Mouse (Mus musculus): ENCODE data around the gene Ptprc. TPM values are rescaled to one million over a fixed set of nuclear protein-coding genes. Genes with fewer than 3 reads are reported as not detected.

The Ptprc gene
- polyA plus RNA-seq, 1 experiment, result 2.1 TPM

- Histone ChIP-seq H3K4me3 (replicated peaks) (peak overlapping the region; percentile 89), H3K36me3 (replicated peaks; ENCODE audit: low read length) (no peaks in the 10 kb centered on the region), H3K27me3 (replicated peaks) (no peaks in the 10 kb centered on the region), H3K4me1 (peaks cover 18% of the 10 kb centered on the region), H3K9me3 (no peaks in the 10 kb centered on the region)
- TF ChIP-seq FLI1 (IDR thresholded peaks at IDR 0.05; ENCODE audit: low read length) (no peak), GATA1 (IDR thresholded peaks at IDR 0.05; ENCODE audit: borderline replicate concordance, low read length) (peak; percentile 58; the same call in 1 of the 3 replicates)
Measured at GRCm38 (mm10) chr1:138174705-138175492, 609 bp downstream of the Ptprc start.

GRCm38 (mm10) chr1:138174143-138174542 is 1.4 kb downstream of the Ptprc start:
- Histone ChIP-seq H3K36me3 (replicated peaks; ENCODE audit: low read length) (no peaks in the 10 kb centered on the region), H3K4me1 (peaks cover 18% of the 10 kb centered on the region), H3K9me3 (no peaks in the 10 kb centered on the region), H3K27me3 (replicated peaks) (no peaks in the 10 kb centered on the region), H3K4me3 (replicated peaks) (peak overlapping the region; percentile 89)
- no peak for TF ChIP-seq GATA1 (IDR thresholded peaks at IDR 0.05; ENCODE audit: borderline replicate concordance, low read length)
- TF ChIP-seq FLI1 (IDR thresholded peaks at IDR 0.05; ENCODE audit: low read length), result no peak

- Histone ChIP-seq H3K4me3 (replicated peaks) (peak overlapping the region; percentile 89), H3K27me3 (replicated peaks) (no peaks in the 10 kb centered on the region), H3K4me1 (peaks cover 18% of the 10 kb centered on the region), H3K36me3 (replicated peaks; ENCODE audit: low read length) (no peaks in the 10 kb centered on the region), H3K9me3 (no peaks in the 10 kb centered on the region)
- TF ChIP-seq FLI1 (IDR thresholded peaks at IDR 0.05; ENCODE audit: low read length) (no peak), GATA1 (IDR thresholded peaks at IDR 0.05; ENCODE audit: borderline replicate concordance, low read length) (no peak)
Measured at GRCm38 (mm10) chr1:138173669-138174068, 1.8 kb downstream of the Ptprc start.

- H3K27me3 ChIP-seq (replicated peaks), result no peaks in the 10 kb centered on the region
- H3K9me3 ChIP-seq, result no peaks in the 10 kb centered on the region
- no peaks in the 10 kb centered on the region for H3K36me3 ChIP-seq (replicated peaks; ENCODE audit: low read length)
- TF ChIP-seq GATA1 (IDR thresholded peaks at IDR 0.05; ENCODE audit: borderline replicate concordance, low read length) (no peak), FLI1 (IDR thresholded peaks at IDR 0.05; ENCODE audit: low read length) (no peak)
- no peak overlapping the region for H3K4me3 ChIP-seq (replicated peaks)
- H3K4me1 ChIP-seq, result peaks cover 18% of the 10 kb centered on the region
Measured at GRCm38 (mm10) chr1:138172547-138172946, 3.0 kb downstream of the Ptprc start.

DNA sequence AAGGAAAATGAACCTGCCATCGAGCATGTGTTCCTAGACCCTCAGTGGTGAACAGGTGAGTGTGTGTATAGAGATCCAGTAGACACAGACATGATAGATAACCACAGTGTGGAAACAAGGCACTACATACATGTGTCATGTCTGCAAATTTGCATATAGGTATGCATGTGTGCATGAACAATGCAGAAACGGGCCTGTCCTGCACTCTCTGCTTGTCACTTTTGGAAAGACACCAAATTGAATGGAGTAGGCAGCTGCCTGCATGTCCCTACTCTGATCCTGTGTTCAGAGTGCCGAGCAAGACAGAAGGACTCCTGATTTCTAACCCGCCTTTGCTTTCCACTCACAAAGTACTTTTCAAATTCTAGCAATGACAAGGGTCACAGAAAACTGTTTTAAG is 3.4 kb downstream of the Ptprc start:
- Histone ChIP-seq H3K4me3 (replicated peaks) (peak overlapping the region; percentile 11), H3K36me3 (replicated peaks; ENCODE audit: low read length) (no peaks in the 10 kb centered on the region), H3K27me3 (replicated peaks) (no peaks in the 10 kb centered on the region), H3K9me3 (no peaks in the 10 kb centered on the region), H3K4me1 (peaks cover 18% of the 10 kb centered on the region)
- TF ChIP-seq GATA1 (IDR thresholded peaks at IDR 0.05; ENCODE audit: borderline replicate concordance, low read length), result no peak
- TF ChIP-seq FLI1 (IDR thresholded peaks at IDR 0.05; ENCODE audit: low read length), result no peak

- H3K4me1 ChIP-seq, result peaks cover 13% of the 10 kb centered on the region
- H3K4me3 ChIP-seq (replicated peaks), result no peak overlapping the region
- H3K9me3 ChIP-seq, result no peaks in the 10 kb centered on the region
- TF ChIP-seq GATA1 (IDR thresholded peaks at IDR 0.05; ENCODE audit: borderline replicate concordance, low read length), result no peak
- TF ChIP-seq FLI1 (IDR thresholded peaks at IDR 0.05; ENCODE audit: low read length), result no peak
- no peaks in the 10 kb centered on the region for H3K36me3 ChIP-seq (replicated peaks; ENCODE audit: low read length)
- no peaks in the 10 kb centered on the region for H3K27me3 ChIP-seq (replicated peaks)
Measured at GRCm38 (mm10) chr1:138166233-138166771, 9.2 kb downstream of the Ptprc start.

GRCm38 (mm10) chr1:138162638-138163037 is 12.9 kb downstream of the Ptprc start:
- no peak for TF ChIP-seq FLI1 (IDR thresholded peaks at IDR 0.05; ENCODE audit: low read length)
- no peak for TF ChIP-seq GATA1 (IDR thresholded peaks at IDR 0.05; ENCODE audit: borderline replicate concordance, low read length)
- H3K36me3 ChIP-seq (replicated peaks; ENCODE audit: low read length), result no peaks in the 10 kb centered on the region
- H3K4me3 ChIP-seq (replicated peaks), result no peak overlapping the region
- no peaks in the 10 kb centered on the region for H3K27me3 ChIP-seq (replicated peaks)
- no peaks in the 10 kb centered on the region for H3K9me3 ChIP-seq
- peaks cover 20% of the 10 kb centered on the region for H3K4me1 ChIP-seq

DNA sequence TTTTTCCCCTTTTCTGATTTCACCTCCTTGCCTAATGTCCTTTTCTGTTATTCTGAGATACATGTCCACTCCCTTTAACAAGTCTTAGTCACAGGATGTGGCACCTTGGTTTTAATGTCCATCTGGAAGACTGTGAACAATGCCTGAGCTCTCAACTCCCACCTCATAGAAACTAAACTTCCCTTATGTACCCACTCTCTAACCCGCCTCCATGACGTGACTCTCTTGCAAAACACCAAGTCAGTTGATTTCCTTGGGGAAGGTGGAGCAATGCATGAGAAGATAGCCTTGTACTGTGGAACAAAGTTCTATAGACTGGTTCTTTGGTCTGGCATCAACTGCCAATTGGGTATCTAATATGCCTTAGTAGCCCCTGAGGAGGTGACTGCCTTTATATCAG is 16.6 kb downstream of the Ptprc start:
- TF ChIP-seq FLI1 (IDR thresholded peaks at IDR 0.05; ENCODE audit: low read length) (no peak), GATA1 (IDR thresholded peaks at IDR 0.05; ENCODE audit: borderline replicate concordance, low read length) (no peak)
- Histone ChIP-seq H3K27me3 (replicated peaks) (no peaks in the 10 kb centered on the region), H3K4me1 (peaks cover 17% of the 10 kb centered on the region), H3K9me3 (no peaks in the 10 kb centered on the region), H3K36me3 (replicated peaks; ENCODE audit: low read length) (no peaks in the 10 kb centered on the region), H3K4me3 (replicated peaks) (no peak overlapping the region)

DNA sequence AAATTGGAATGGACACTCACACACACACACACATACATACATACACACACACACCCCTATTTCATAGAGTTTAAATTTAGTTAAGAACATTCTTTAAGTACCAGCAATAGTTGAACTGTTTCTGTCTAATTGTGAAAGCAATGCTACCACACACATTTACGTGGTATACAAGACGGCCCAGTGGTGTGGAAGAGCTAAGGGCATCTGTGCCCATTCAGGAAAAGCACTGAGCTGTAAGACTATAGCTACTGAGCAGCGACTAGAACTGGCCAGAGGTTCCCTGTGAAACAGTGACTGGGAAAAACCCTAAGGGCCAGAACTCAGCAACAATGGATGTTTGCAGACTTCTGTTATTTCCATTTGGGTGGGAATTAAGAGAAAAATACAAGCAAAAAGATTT is 17.3 kb downstream of the Ptprc start:
- Histone ChIP-seq H3K4me1 (peaks cover 17% of the 10 kb centered on the region), H3K4me3 (replicated peaks) (no peak overlapping the region), H3K27me3 (replicated peaks) (no peaks in the 10 kb centered on the region), H3K9me3 (no peaks in the 10 kb centered on the region), H3K36me3 (replicated peaks; ENCODE audit: low read length) (no peaks in the 10 kb centered on the region)
- no peak for TF ChIP-seq GATA1 (IDR thresholded peaks at IDR 0.05; ENCODE audit: borderline replicate concordance, low read length)

GRCm38 (mm10) chr1:138157709-138158108 is 17.8 kb downstream of the Ptprc start:
- H3K27me3 ChIP-seq (replicated peaks), result no peaks in the 10 kb centered on the region
- H3K4me3 ChIP-seq (replicated peaks), result no peak overlapping the region
- no peaks in the 10 kb centered on the region for H3K9me3 ChIP-seq
- peaks cover 15% of the 10 kb centered on the region for H3K4me1 ChIP-seq
- H3K36me3 ChIP-seq (replicated peaks; ENCODE audit: low read length), result no peaks in the 10 kb centered on the region
- no peak for TF ChIP-seq GATA1 (IDR thresholded peaks at IDR 0.05; ENCODE audit: borderline replicate concordance, low read length)
- TF ChIP-seq FLI1 (IDR thresholded peaks at IDR 0.05; ENCODE audit: low read length), result no peak

All from megakaryocyte, embryonic 14.5 days (primary cell).